Mouse (Mus musculus): ENCODE data around the gene Fbll1.
A peak's percentile ranks its signal among the peaks of the same experiment; 100 is the strongest.

Fbll1 gene

DNA sequence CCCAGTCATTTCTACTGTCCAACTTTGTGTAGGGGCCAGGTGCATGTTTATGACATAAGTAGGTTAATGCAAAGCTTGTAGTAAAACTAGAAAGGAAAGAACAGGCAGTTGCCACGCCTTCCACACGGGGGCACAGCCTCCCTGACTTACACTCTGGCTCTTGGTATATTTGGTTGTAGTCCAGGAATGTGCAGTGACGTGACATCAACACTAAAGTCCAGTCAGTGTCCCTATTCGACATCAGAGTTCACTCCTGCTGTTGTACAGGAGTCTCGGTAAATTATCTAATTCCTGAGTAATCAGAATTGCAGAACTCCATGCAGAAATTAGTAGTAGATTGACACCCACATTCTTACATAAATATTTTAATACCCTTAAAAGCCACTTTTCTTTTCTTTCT is 15.6 kb downstream of the Fbll1 start:
- DNase-seq (ENCODE audit: low read depth, low spot score), result no peak

DNA sequence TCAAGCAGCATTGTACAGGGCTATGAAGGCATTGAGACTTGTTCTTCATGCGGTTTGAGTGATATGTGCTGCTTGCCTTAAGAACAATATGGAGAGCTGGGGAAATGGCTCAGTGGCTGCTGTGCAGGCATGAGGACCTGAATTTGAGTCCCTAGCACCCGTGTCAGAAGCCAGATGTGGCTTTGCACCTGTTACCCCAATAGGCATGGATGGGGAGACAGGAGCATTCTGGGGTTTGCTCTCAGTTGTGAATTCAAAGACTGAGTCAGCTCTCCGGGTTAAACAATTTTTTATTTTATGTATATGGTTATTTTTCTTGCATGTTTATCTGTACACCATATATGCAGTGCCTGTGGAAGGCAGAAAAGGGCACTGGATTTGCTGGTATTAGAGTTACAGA is 16.2 kb downstream of the Fbll1 start:
- DNase-seq (ENCODE audit: low read depth, low spot score), result no peak

DNA sequence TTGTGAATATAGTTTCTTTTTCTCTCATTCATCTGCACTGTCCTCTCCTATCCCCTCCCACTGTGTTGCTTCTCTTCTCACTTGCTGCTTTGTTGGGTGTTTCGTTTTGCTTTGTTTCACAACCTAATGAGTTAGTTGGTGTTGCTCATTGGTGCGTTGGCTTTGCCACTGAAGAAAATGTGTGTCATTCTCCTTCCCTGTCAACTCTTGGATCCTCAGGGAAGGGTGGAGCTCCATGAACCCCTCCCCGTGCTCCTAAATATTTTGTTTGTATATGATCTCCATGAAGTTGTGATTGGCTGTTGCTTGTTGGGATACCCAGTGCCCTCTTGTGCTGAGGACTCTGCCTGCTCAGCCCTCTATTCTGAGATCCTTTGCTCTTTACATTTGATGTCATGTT is 18.3 kb downstream of the Fbll1 start:
- no peak for DNase-seq (ENCODE audit: low read depth, low spot score)

GRCm38 (mm10) chr11:35776452-35776851 is 22.2 kb downstream of the Fbll1 start:
- no peak for DNase-seq (ENCODE audit: low read depth, low spot score)

DNA sequence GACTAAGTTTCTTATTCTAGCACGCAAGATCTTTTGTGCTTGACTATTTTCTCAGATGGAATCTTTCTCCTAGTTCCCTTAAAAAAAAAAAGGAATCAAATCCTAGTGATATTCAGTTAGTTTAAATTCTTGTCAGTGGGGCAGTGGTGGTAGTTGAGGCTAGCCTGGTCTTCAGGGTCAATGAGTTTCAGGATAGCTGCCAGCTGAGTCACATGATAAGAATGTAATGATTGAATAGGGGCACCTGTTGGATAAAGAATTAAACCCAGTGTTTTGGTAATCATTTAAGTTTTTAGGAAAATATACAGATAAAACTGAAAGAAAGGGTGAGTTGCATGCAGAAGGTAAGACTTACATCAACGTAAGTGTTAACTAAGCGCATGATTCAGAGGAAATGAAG is 23.1 kb downstream of the Fbll1 start:
- no peak for DNase-seq (ENCODE audit: low read depth, low spot score)

DNA sequence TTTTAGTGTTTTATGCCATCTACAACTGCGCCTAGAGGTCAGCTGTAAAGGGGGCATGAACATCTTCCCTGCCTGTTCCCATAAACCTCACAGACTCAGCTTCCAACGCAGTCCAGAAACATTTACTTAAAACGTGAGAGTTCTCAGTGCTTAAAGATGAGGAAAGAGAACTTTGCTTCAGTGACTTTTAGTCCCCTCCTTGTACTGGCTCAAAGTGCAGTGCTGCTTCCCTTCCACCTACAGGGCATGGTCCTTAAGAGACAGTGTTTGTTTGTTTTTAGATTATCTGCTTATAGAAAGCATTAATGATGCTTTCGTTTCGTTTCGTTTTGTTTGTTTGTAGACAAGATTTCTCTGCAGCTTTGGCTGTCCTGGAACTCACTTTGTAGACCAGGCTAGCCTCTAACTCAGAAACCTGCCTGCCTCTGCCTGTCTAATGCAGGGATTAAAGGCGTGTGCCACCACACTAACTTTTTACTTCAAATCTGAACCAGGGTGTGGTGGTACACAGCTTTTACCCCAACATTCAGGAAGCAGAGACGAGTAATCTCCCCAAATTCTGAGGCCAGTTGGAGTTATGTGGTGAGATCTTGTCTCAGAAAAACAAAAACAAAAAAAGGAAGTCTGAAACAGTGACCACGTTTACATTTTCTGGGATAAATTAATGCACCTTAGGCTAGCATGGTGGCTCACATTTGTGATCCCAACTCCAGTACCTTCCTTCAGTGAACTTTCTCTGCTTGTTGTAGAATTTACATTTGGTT is 27.8 kb downstream of the Fbll1 start:
- DNase-seq (ENCODE audit: low read depth, low spot score), result no peak

GRCm38 (mm10) chr11:35769746-35770437 is 28.8 kb downstream of the Fbll1 start:
- DNase-seq (ENCODE audit: low read depth, low spot score), result peak; percentile 46

- peak; percentile 99 for DNase-seq (ENCODE audit: low read depth, low spot score)
Observed at GRCm38 (mm10) chr11:35769188-35769745, 29.4 kb downstream of the Fbll1 start, which contains the start of gene Pank3. TSS of gene Pank3 (plus strand) at chr11:35769484.

GRCm38 (mm10) chr11:35766845-35767244 is 31.8 kb downstream of the Fbll1 start:
- DNase-seq (ENCODE audit: low read depth, low spot score), result no peak

DNA sequence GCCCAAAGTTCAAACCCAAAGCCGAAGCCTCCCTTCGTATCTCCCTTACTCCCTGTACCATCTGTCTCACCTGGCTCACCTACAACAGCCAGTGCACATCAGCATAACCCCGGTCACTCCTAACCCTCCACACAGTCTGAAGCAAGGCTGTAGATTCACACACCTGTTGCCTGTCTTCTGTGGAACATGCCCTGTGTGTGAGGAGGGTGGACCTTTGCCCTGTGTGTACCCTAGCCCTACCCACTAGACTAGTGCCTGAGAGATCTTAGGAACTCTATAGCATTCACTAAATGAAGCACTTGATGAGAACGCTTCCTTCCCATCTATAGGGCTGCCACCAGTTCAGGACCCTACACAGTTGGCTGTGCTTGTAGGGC is 38.1 kb downstream of the Fbll1 start:
- DNase-seq (ENCODE audit: low read depth, low spot score), result no peak

DNA sequence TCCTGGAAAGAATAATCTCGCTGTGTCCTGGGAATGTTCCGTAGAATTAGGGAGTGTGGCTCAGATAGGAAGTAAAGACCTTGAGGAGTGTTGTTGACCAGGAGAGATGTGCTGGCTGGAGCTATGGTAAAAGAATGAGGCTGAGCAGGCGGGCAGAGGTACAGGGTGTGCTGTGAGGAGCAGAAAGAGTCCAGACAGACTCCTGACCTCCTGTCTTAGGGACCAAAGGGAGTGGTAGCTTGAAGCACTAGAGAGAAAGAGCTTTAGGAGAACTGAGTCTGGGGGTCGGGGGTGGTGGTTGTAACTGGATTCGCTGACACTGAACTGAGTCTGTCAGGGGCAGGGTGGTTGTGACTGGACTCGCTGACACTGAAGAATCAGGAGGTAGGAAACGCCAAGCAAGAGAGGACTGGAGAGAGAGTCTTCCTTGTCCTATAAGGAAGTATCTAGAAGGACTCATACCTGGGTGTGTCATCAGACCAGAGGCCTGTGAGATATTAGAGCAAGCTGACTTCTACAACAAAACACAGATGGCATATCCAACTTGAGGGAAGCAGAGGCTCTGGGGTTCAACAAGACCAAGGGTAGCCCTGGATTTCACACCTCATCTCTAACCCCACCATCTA is 38.6 kb downstream of the Fbll1 start:
- no peak for DNase-seq (ENCODE audit: low read depth, low spot score)

DNA sequence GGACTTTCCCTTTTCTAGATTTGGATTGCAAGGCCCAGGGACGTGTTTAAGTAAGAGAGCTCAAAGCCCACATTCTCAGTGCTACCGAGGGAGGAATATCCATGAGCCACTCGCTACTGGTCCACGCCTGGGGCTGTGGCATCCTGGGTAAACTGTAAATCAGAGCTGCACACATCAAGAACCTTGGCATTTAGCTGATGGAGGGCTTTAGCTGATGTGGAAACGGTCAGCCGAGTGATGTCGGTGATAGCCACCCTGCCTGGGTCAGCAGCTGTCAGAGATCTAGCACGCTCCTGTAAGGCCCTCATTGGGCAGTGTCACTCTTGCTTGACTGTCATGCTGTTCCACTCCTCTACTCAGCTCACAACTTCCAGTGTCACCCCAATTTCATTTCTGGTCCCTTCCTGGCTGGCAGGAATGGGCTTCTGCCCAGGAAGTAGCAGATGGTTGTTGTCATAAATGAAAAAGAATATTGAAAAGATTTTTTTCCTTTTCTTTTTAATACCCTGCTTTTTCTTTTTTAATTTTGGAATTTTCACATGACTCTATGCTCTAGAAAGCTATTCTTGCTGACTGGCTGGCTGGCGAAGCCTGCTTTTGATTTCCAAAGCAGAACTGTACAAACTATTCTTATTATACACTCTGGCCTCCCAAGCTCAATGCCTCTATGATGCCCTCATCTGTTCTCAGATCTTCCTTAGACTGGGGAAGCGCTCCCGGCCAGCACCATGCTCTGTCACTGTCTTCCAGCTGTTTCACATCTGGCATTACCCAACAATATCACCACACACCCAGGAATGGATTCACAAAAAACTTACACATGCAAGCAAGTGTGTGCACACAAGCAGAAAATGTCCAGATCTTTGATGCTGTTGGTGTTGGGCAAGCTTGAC is 42.0 kb downstream of the Fbll1 start:
- DNase-seq (ENCODE audit: low read depth, low spot score), result no peak

- no peak for DNase-seq (ENCODE audit: low read depth, low spot score)
Observed at GRCm38 (mm10) chr11:35755546-35755945, 43.1 kb downstream of the Fbll1 start.

- DNase-seq (ENCODE audit: low read depth, low spot score), result no peak
Observed at GRCm38 (mm10) chr11:35754906-35755418, 43.7 kb downstream of the Fbll1 start.

DNA sequence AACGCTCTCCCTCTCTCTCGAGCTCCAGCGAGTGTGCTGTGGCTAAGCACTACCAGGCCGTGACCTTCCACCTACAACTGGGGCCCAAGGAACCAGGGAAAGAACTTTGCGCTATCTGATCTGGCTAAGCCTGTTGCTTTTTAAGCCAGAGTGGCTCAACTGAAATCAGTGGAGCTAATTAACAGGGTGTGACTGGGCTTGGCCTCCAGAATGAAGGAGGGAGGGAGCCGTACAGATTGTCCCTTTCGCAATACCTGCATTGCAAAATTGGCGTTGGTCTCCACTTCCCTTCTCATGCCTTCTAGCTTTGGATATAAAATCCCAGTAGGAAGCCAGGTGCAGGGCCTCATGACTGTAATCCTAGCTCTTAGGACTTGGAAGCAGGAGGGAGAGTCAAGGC is 48.1 kb downstream of the Fbll1 start:
- DNase-seq (ENCODE audit: low read depth, low spot score), result no peak
